Mouse (Mus musculus) CH12.LX (cell line): Measurements from ENCODE around the gene Gclm.

Experiments
- BHLHE40 ChIP-seq: IDR thresholded peaks from 2 replicates; pipeline ENCODE4 v1.6.1; 2011; ENCODE audit warnings: mild to moderate bottlenecking, low read depth, low read length, improper control_type of control experiment
- CHD2 ChIP-seq: IDR thresholded peaks from 2 replicates; pipeline ENCODE4 v1.6.1; 2011; ENCODE audit warnings: low read length, improper control_type of control experiment
- CTCF ChIP-seq, 2 experiments: IDR thresholded peaks in 1 of 2; conservative IDR thresholded peaks in 1 of 2; 2 replicates each; pipeline ENCODE4 v1.5.1; 2011 to 2012; ENCODE audit warnings: low read depth in 2 of 2, low read length in 2 of 2, improper control_type of control experiment in 1 of 2, inconsistent platforms in 1 of 2, mild to moderate bottlenecking in 1 of 2, moderate library complexity in 1 of 2
- EP300 ChIP-seq: IDR thresholded peaks from 2 replicates; pipeline ENCODE4 v1.6.1; 2011; ENCODE audit warnings: low read length, improper control_type of control experiment
- JUND ChIP-seq: conservative IDR thresholded peaks from 2 replicates; pipeline ENCODE4 v1.6.1; 2011; ENCODE audit warnings: low read depth, low read length, improper control_type of control experiment
- MAX ChIP-seq: IDR thresholded peaks from 2 replicates; pipeline ENCODE4 v1.6.1; 2011; ENCODE audit warnings: low read length, improper control_type of control experiment
- MAZ ChIP-seq: IDR thresholded peaks from 2 replicates; pipeline ENCODE4 v1.6.1; 2012; ENCODE audit warnings: low read depth, mild to moderate bottlenecking, inconsistent platforms, low read length, improper control_type of control experiment, moderate library complexity
- PAX5 ChIP-seq: IDR thresholded peaks from 2 replicates; pipeline ENCODE4 v1.6.1; 2012; ENCODE audit warnings: low read length, inconsistent platforms, mixed read lengths
- POLR2A ChIP-seq: IDR thresholded peaks from 2 replicates; pipeline ENCODE4 v1.6.1; 2011; ENCODE audit warnings: low read depth, mild to moderate bottlenecking, improper control_type of control experiment, low read length
- USF1 ChIP-seq: IDR thresholded peaks from 2 replicates; pipeline ENCODE4 v1.6.1; 2014; ENCODE audit warnings: low read depth, mild to moderate bottlenecking, inconsistent platforms, low read length, improper control_type of control experiment
- ZC3H11A ChIP-seq: IDR thresholded peaks from 2 replicates; pipeline ENCODE4 v1.6.1; 2012; ENCODE audit warnings: low read depth, mild to moderate bottlenecking, inconsistent platforms, low read length, improper control_type of control experiment
- ZNF384 ChIP-seq: IDR thresholded peaks from 2 replicates; pipeline ENCODE4 v1.6.1; 2012; ENCODE audit warnings: low read depth, low read length, improper control_type of control experiment, inconsistent platforms

- TF ChIP-seq EP300 (no peak), USF1 (no peak), BHLHE40 (no peak), CTCF (conservative IDR thresholded peaks at IDR 0.05 in 1 of 2, IDR thresholded peaks at IDR 0.05 in 1 of 2; ENCODE audit: low read depth in 2 of 2, low read length in 2 of 2) (no peak), ZC3H11A (no peak), POLR2A (no peak), PAX5 (no peak), MAX (no peak), JUND (no peak), MAZ (no peak), CHD2 (no peak), ZNF384 (no peak)
Measured at GRCm38 (mm10) chr3:122198532-122198931, 46.8 kb upstream of the Gclm start.
